Mouse (Mus musculus): Measurements from ENCODE around the gene Cntn6. TPM values are rescaled to one million over a fixed set of nuclear protein-coding genes. Genes with fewer than 3 reads are reported as not detected.

Gene Cntn6
- 0.06 and 0.11 TPM in 2 replicates for polyA plus RNA-seq (2016; fragmentation: Nextera tagmentation; extraction: Ambion mirVana)

GRCm38 (mm10) chr6:104492490-104493431, at the start of gene Cntn6:
Cntn6 (plus strand) TSS chr6:104492790.
- DNase-seq (ENCODE audit: low spot score) = no peak
- no peaks in the 10 kb centered on the region for H3K4me1 ChIP-seq
- H3K27me3 ChIP-seq (ENCODE audit: insufficient read depth, poor library complexity, severe bottlenecking) = no peaks in the 10 kb centered on the region
- no peak within 1 kb of the TSS for H3K27ac ChIP-seq
- H3K9me3 ChIP-seq = no peaks in the 10 kb centered on the region
- WGBS = 66% methylated on average over 11 of the region's 11 CpGs
- no peak within 1 kb of the TSS for H3K4me3 ChIP-seq
- no peaks in the 10 kb centered on the region for H3K36me3 ChIP-seq

- H3K9me3 ChIP-seq = no peaks in the 10 kb centered on the region
- H3K27ac ChIP-seq = no peak overlapping the region
- no peak for DNase-seq (ENCODE audit: low spot score)
- no peak overlapping the region for H3K4me3 ChIP-seq
- no peaks in the 10 kb centered on the region for H3K27me3 ChIP-seq (ENCODE audit: insufficient read depth, poor library complexity, severe bottlenecking)
- WGBS = 84% methylated on average over 3 of the region's 3 CpGs
- H3K36me3 ChIP-seq = no peaks in the 10 kb centered on the region
- H3K4me1 ChIP-seq = no peaks in the 10 kb centered on the region
These were observed 48.9 kb upstream of the Cntn6 start for GRCm38 (mm10) chr6:104443731-104444130.

DNA sequence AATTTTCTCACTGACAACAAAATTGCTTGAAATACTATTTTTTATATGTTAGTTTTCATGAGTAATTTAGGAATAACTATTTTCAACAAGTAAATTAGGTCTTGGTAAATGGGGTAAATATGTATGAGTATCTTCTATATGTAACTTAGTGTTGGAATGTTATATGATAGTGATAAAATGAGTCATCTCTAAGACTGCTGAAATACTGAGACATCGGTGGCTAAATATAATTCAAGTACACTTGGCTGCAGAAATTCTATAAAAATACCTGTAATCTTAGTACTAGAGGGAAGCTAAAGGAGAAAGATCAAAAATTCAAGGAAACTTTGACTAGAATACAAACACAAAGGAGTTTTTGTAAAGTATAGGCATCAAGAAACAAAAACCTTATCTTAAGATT, 21.9 kb upstream of the Cntn6 start:
- H3K36me3 ChIP-seq = no peaks in the 10 kb centered on the region
- no peaks in the 10 kb centered on the region for H3K4me1 ChIP-seq
- no peaks in the 10 kb centered on the region for H3K27me3 ChIP-seq (ENCODE audit: insufficient read depth, poor library complexity, severe bottlenecking)
- no peak overlapping the region for H3K4me3 ChIP-seq
- DNase-seq (ENCODE audit: low spot score) = no peak
- H3K27ac ChIP-seq = no peak overlapping the region
- 84% methylated on average over 1 of the region's 1 CpGs for WGBS
- H3K9me3 ChIP-seq = no peaks in the 10 kb centered on the region

DNA sequence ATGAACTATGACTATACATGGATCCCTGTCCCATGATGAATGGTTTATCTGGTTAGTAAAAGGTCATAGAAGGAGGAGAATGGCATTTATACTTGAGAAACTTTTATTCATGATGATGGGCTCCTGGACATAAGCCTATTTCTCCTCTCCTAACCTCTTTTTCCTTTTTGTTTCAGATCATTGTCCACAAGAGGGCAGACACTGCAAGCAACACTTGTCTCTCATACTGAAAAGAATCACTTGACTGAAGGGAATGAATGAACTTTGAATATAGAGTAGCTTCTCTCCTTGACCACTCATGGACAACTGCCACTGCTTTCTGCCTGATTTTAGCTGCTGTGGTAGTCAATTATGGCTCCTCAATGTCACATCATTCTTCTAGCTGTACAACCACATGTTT, 13.3 kb upstream of the Cntn6 start:
- Histone ChIP-seq H3K27me3 (ENCODE audit: insufficient read depth, poor library complexity, severe bottlenecking) (no peaks in the 10 kb centered on the region), H3K9me3 (no peaks in the 10 kb centered on the region), H3K4me1 (no peaks in the 10 kb centered on the region), H3K36me3 (no peaks in the 10 kb centered on the region), H3K4me3 (no peak overlapping the region), H3K27ac (no peak overlapping the region)
- DNase-seq (ENCODE audit: low spot score) = no peak

GRCm38 (mm10) chr6:104493459-104493858, 869 bp downstream of the Cntn6 start:
- Histone ChIP-seq H3K27me3 (ENCODE audit: insufficient read depth, poor library complexity, severe bottlenecking) (no peaks in the 10 kb centered on the region), H3K36me3 (no peaks in the 10 kb centered on the region), H3K9me3 (no peaks in the 10 kb centered on the region), H3K4me3 (no peak overlapping the region), H3K27ac (no peak overlapping the region), H3K4me1 (no peaks in the 10 kb centered on the region)
- 83% methylated on average over 6 of the region's 6 CpGs for WGBS
- no peak for DNase-seq (ENCODE audit: low spot score)

DNA sequence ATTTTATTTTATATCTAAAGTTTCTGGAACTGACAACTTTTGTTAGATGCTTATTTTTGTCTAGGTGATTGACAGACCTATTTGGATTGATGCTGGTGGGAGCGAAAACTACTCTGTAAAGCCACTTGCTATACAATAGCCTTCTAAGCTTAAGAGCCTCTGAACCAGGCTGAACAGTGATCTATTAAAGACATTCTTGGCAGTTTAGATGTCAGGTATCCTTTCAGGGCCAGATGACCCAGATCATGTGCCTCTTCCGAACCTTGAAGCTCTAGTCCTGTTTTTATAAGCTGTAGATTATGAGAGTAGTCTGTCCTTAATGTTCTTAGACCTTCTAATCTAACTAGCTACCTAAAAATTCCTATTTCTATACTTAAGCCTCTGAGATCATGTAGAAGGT, 3.2 kb downstream of the Cntn6 start:
- WGBS = 89% methylated on average over 2 of the region's 2 CpGs
- no peak for DNase-seq (ENCODE audit: low spot score)
- Histone ChIP-seq H3K27me3 (ENCODE audit: insufficient read depth, poor library complexity, severe bottlenecking) (no peaks in the 10 kb centered on the region), H3K27ac (no peak overlapping the region), H3K4me1 (no peaks in the 10 kb centered on the region), H3K36me3 (no peaks in the 10 kb centered on the region), H3K4me3 (no peak overlapping the region), H3K9me3 (no peaks in the 10 kb centered on the region)

- H3K27me3 ChIP-seq (ENCODE audit: insufficient read depth, poor library complexity, severe bottlenecking) = no peaks in the 10 kb centered on the region
These were observed 71.4 kb downstream of the Cntn6 start for GRCm38 (mm10) chr6:104563993-104564392.

GRCm38 (mm10) chr6:104569564-104569963, 77.0 kb downstream of the Cntn6 start:
- no peaks in the 10 kb centered on the region for H3K36me3 ChIP-seq
- H3K4me1 ChIP-seq = no peaks in the 10 kb centered on the region
- no peak overlapping the region for H3K27ac ChIP-seq
- no peaks in the 10 kb centered on the region for H3K9me3 ChIP-seq
- no peak for DNase-seq (ENCODE audit: low spot score)
- H3K27me3 ChIP-seq (ENCODE audit: insufficient read depth, poor library complexity, severe bottlenecking) = no peaks in the 10 kb centered on the region
- H3K4me3 ChIP-seq = no peak overlapping the region

More at GRCm38 (mm10) chr6:104563993-104564392, 71.4 kb downstream of the Cntn6 start:
- H3K27ac ChIP-seq = no peak overlapping the region
- no peaks in the 10 kb centered on the region for H3K9me3 ChIP-seq
- H3K36me3 ChIP-seq = no peaks in the 10 kb centered on the region
- no peak overlapping the region for H3K4me3 ChIP-seq
- H3K4me1 ChIP-seq = no peaks in the 10 kb centered on the region
- DNase-seq (ENCODE audit: low spot score) = no peak
- WGBS = 90% methylated on average over 1 of the region's 1 CpGs

- DNase-seq (ENCODE audit: low spot score) = no peak
- 79% methylated on average over 3 of the region's 3 CpGs for WGBS
- no peaks in the 10 kb centered on the region for H3K9me3 ChIP-seq
- H3K27me3 ChIP-seq (ENCODE audit: insufficient read depth, poor library complexity, severe bottlenecking) = no peaks in the 10 kb centered on the region
- no peak overlapping the region for H3K4me3 ChIP-seq
- no peaks in the 10 kb centered on the region for H3K36me3 ChIP-seq
- H3K27ac ChIP-seq = no peak overlapping the region
- H3K4me1 ChIP-seq = no peaks in the 10 kb centered on the region
These were observed 95.4 kb downstream of the Cntn6 start for GRCm38 (mm10) chr6:104588028-104588427.

- no peak for DNase-seq (ENCODE audit: low spot score)
- H3K4me1 ChIP-seq = no peaks in the 10 kb centered on the region
- H3K27ac ChIP-seq = no peak overlapping the region
- H3K9me3 ChIP-seq = no peaks in the 10 kb centered on the region
- H3K36me3 ChIP-seq = no peaks in the 10 kb centered on the region
- H3K27me3 ChIP-seq (ENCODE audit: insufficient read depth, poor library complexity, severe bottlenecking) = no peaks in the 10 kb centered on the region
- WGBS = 79% methylated on average over 2 of the region's 2 CpGs
- H3K4me3 ChIP-seq = no peak overlapping the region
These were observed 108.3 kb downstream of the Cntn6 start for GRCm38 (mm10) chr6:104600838-104601397.

- Histone ChIP-seq H3K4me3 (no peak overlapping the region), H3K4me1 (no peaks in the 10 kb centered on the region), H3K36me3 (no peaks in the 10 kb centered on the region), H3K27me3 (ENCODE audit: insufficient read depth, poor library complexity, severe bottlenecking) (no peaks in the 10 kb centered on the region), H3K27ac (no peak overlapping the region), H3K9me3 (no peaks in the 10 kb centered on the region)
- DNase-seq (ENCODE audit: low spot score) = no peak
These were observed 110.3 kb downstream of the Cntn6 start for GRCm38 (mm10) chr6:104602894-104603293.

DNA sequence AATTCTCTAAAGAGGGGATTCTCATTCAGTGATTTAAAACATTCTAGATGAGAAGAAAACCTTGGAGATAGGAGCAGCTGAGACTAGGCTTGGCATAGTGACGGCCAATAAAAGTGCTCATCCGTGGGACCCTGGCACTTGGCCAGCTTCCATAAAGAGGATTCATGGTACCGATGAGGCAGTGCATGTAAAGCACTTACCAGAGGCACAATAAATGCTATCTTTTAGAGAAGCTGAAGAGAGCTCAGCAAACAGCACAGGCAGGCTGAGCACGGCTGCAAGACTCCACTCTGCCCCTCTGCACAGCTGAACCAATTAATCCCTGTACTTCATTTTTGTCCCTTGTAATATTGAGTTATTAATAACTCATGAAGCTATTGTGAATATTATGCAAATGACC, 110.8 kb downstream of the Cntn6 start:
- no peak for DNase-seq (ENCODE audit: low spot score)
- WGBS = 81% methylated on average over 4 of the region's 4 CpGs
- H3K9me3 ChIP-seq = no peaks in the 10 kb centered on the region
- no peaks in the 10 kb centered on the region for H3K36me3 ChIP-seq
- H3K4me3 ChIP-seq = no peak overlapping the region
- H3K27ac ChIP-seq = no peak overlapping the region
- H3K27me3 ChIP-seq (ENCODE audit: insufficient read depth, poor library complexity, severe bottlenecking) = no peaks in the 10 kb centered on the region
- H3K4me1 ChIP-seq = no peaks in the 10 kb centered on the region

GRCm38 (mm10) chr6:104605214-104605613, 112.6 kb downstream of the Cntn6 start:
- H3K9me3 ChIP-seq = no peaks in the 10 kb centered on the region
- no peak for DNase-seq (ENCODE audit: low spot score)
- WGBS = 51% methylated on average over 3 of the region's 3 CpGs
- no peaks in the 10 kb centered on the region for H3K36me3 ChIP-seq
- H3K27me3 ChIP-seq (ENCODE audit: insufficient read depth, poor library complexity, severe bottlenecking) = no peaks in the 10 kb centered on the region
- H3K4me1 ChIP-seq = no peaks in the 10 kb centered on the region
- H3K4me3 ChIP-seq = no peak overlapping the region
- no peak overlapping the region for H3K27ac ChIP-seq
